Mouse (Mus musculus): ENCODE measurements around the gene Sh2d6. TPM values are rescaled to one million over a fixed set of nuclear protein-coding genes. Genes with fewer than 3 reads are reported as not detected.

Gene Sh2d6
- total and polyA plus RNA-seq, 3 experiments: 0.21 TPM; not detected in 2

DNA sequence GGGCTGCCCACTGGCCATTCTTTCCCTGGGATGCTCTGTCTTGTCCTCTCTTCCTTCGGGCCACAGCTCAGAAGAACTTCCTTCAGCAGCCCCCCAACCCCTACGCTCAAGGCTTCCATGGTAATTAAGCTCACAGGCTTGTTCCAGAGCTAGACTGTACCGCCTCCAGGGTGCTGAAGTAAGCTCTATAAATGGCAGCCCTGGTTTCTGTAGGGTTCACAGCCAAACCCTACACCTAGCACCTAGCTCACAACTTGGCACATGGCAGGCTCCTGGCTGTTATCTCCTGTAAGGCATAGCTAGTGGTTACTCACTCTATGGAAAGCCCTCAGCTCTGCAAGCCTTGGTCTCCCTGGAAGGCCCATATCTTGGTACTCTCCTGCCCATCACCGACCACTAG lies 11.1 kb upstream of the Sh2d6 start:
- peaks cover 10% of the 10 kb centered on the region for H3K4me1 ChIP-seq (ENCODE audit: control insufficient read depth, insufficient read depth, low read length)
- no peak overlapping the region for H3K27ac ChIP-seq
- no peaks in the 10 kb centered on the region for H3K27me3 ChIP-seq (ENCODE audit: control insufficient read depth, insufficient read depth, low read length)
- 80% methylated on average over 4 of the region's 4 CpGs for WGBS
- H3K9ac ChIP-seq (ENCODE audit: low read depth, low read length): no peak overlapping the region
- DNase-seq: no peak
- intact Hi-C loops (cut with DNase I): no loop called here
- no peaks in the 10 kb centered on the region for H3K79me2 ChIP-seq (replicated peaks; ENCODE audit: control insufficient read depth, insufficient read depth, low read length)
- H3K36me3 ChIP-seq (ENCODE audit: control insufficient read depth, insufficient read depth, low read length): no peaks in the 10 kb centered on the region
- no peak overlapping the region for H3K4me3 ChIP-seq
- TF ChIP-seq POLR2A (IDR thresholded peaks at IDR 0.05; ENCODE audit: insufficient read depth, low read depth, low read length) (no peak), EP300 (IDR thresholded peaks at IDR 0.05; ENCODE audit: insufficient read depth, low read depth, low read length) (no peak), CTCF (IDR thresholded peaks at IDR 0.05) (no peak)

GRCm38 (mm10) chr6:72528410-72529151 lies 7.1 kb upstream of the Sh2d6 start:
- intact Hi-C loops (cut with DNase I): loop anchor here (5.0 kb wide), 1 partner anchor 36 kb away; no protein-coding TSS in a partner anchor
- Histone ChIP-seq H3K27ac (peak overlapping the region; percentile 51), H3K9ac (ENCODE audit: low read depth, low read length) (peak overlapping the region; percentile 7; the same call in 1 of the 2 replicates), H3K4me3 (no peak overlapping the region), H3K79me2 (replicated peaks; ENCODE audit: control insufficient read depth, insufficient read depth, low read length) (no peaks in the 10 kb centered on the region), H3K27me3 (ENCODE audit: control insufficient read depth, insufficient read depth, low read length) (no peaks in the 10 kb centered on the region), H3K36me3 (ENCODE audit: control insufficient read depth, insufficient read depth, low read length) (no peaks in the 10 kb centered on the region), H3K4me1 (ENCODE audit: control insufficient read depth, insufficient read depth, low read length) (peaks cover 9% of the 10 kb centered on the region)
- WGBS: 50% methylated on average over 10 of the region's 10 CpGs
- peak; percentile 43 to 56 for DNase-seq
- no peak for TF ChIP-seq CTCF (IDR thresholded peaks at IDR 0.05)
- peak; percentile 98 for TF ChIP-seq EP300 (IDR thresholded peaks at IDR 0.05; ENCODE audit: insufficient read depth, low read depth, low read length)
- peak; percentile 52; the same call in 1 of the 2 replicates for TF ChIP-seq POLR2A (IDR thresholded peaks at IDR 0.05; ENCODE audit: insufficient read depth, low read depth, low read length)

DNA sequence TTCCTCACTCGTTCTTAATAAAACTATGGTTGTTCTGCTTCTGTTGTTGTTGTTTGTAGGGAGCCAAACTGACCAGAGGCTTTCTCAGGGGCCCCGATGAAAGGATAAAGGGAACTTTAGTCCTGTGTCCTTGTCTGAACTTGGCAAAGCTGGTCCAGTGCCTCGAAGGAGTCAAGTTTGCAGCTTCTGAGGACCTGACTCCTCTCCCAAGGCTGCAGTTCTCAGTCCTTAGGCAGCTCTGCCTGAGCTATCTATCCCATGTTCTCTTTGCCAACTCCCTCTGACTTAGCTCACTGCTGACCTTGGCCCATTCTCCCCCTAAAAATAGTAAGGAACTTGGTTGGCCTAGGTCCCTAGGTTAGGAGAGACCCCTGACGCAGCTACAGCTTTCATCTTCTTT lies 5.6 kb upstream of the Sh2d6 start:
- H3K9ac ChIP-seq (ENCODE audit: low read depth, low read length): no peak overlapping the region
- no peaks in the 10 kb centered on the region for H3K79me2 ChIP-seq (replicated peaks; ENCODE audit: control insufficient read depth, insufficient read depth, low read length)
- H3K4me1 ChIP-seq (ENCODE audit: control insufficient read depth, insufficient read depth, low read length): peaks cover 9% of the 10 kb centered on the region
- intact Hi-C loops (cut with DNase I): loop anchor here (5.0 kb wide), 1 partner anchor 35 kb away; no protein-coding TSS in a partner anchor
- TF ChIP-seq EP300 (IDR thresholded peaks at IDR 0.05; ENCODE audit: insufficient read depth, low read depth, low read length) (no peak), CTCF (IDR thresholded peaks at IDR 0.05) (no peak), POLR2A (IDR thresholded peaks at IDR 0.05; ENCODE audit: insufficient read depth, low read depth, low read length) (no peak)
- DNase-seq: no peak
- H3K27me3 ChIP-seq (ENCODE audit: control insufficient read depth, insufficient read depth, low read length): no peaks in the 10 kb centered on the region
- H3K4me3 ChIP-seq: no peak overlapping the region
- no peak overlapping the region for H3K27ac ChIP-seq
- no peaks in the 10 kb centered on the region for H3K36me3 ChIP-seq (ENCODE audit: control insufficient read depth, insufficient read depth, low read length)
- 50% methylated on average over 4 of the region's 4 CpGs for WGBS

DNA sequence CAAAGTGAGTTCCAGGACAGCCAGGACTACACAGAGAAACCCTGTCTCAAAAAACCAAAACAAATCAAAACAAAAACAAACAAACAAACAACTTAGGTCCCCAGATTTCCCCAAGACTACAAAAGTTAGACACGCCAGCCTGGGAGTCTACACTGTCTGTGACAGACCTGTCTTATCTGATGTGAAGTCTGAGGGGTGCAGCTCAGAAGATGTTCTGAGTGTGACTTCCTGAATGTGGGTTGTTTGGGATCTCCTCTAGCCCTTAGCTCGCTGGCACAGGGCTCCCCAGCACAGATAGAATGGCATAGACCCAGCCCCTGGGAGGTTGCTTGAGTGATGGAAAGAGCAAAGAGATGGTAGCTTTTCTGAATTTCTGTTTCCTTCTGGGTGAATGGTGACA lies 2.7 kb upstream of the Sh2d6 start:
- TF ChIP-seq EP300 (IDR thresholded peaks at IDR 0.05; ENCODE audit: insufficient read depth, low read depth, low read length) (no peak), POLR2A (IDR thresholded peaks at IDR 0.05; ENCODE audit: insufficient read depth, low read depth, low read length) (no peak), CTCF (IDR thresholded peaks at IDR 0.05) (no peak)
- H3K79me2 ChIP-seq (replicated peaks; ENCODE audit: control insufficient read depth, insufficient read depth, low read length): no peaks in the 10 kb centered on the region
- H3K27ac ChIP-seq: no peak overlapping the region
- no peak overlapping the region for H3K9ac ChIP-seq (ENCODE audit: low read depth, low read length)
- DNase-seq: no peak
- H3K27me3 ChIP-seq (ENCODE audit: control insufficient read depth, insufficient read depth, low read length): no peaks in the 10 kb centered on the region
- H3K4me1 ChIP-seq (ENCODE audit: control insufficient read depth, insufficient read depth, low read length): peaks cover 14% of the 10 kb centered on the region
- no peaks in the 10 kb centered on the region; the same call in 1 of the 2 replicates for H3K36me3 ChIP-seq (ENCODE audit: control insufficient read depth, insufficient read depth, low read length)
- intact Hi-C loops (cut with DNase I): no loop called here
- H3K4me3 ChIP-seq: no peak overlapping the region
- WGBS: 88% methylated on average over 2 of the region's 2 CpGs

GRCm38 (mm10) chr6:72523222-72523621 lies 1.7 kb upstream of the Sh2d6 start:
- H3K9ac ChIP-seq (ENCODE audit: low read depth, low read length): no peak overlapping the region
- intact Hi-C loops (cut with DNase I): no loop called here
- TF ChIP-seq EP300 (IDR thresholded peaks at IDR 0.05; ENCODE audit: insufficient read depth, low read depth, low read length) (no peak), POLR2A (IDR thresholded peaks at IDR 0.05; ENCODE audit: insufficient read depth, low read depth, low read length) (no peak), CTCF (IDR thresholded peaks at IDR 0.05) (no peak)
- 82% methylated on average over 4 of the region's 4 CpGs for WGBS
- H3K4me1 ChIP-seq (ENCODE audit: control insufficient read depth, insufficient read depth, low read length): peaks cover 8% of the 10 kb centered on the region
- no peak overlapping the region for H3K27ac ChIP-seq
- DNase-seq: no peak
- no peak overlapping the region for H3K4me3 ChIP-seq
- no peaks in the 10 kb centered on the region for H3K79me2 ChIP-seq (replicated peaks; ENCODE audit: control insufficient read depth, insufficient read depth, low read length)
- no peaks in the 10 kb centered on the region for H3K27me3 ChIP-seq (ENCODE audit: control insufficient read depth, insufficient read depth, low read length)
- H3K36me3 ChIP-seq (ENCODE audit: control insufficient read depth, insufficient read depth, low read length): no peaks in the 10 kb centered on the region; the same call in 1 of the 2 replicates

- H3K36me3 ChIP-seq (ENCODE audit: control insufficient read depth, insufficient read depth, low read length): no peaks in the 10 kb centered on the region; the same call in 1 of the 2 replicates
- WGBS: 61% methylated on average over 5 of the region's 5 CpGs
- no peak overlapping the region for H3K27ac ChIP-seq
- no peak for TF ChIP-seq CTCF (IDR thresholded peaks at IDR 0.05)
- no peak overlapping the region for H3K9ac ChIP-seq (ENCODE audit: low read depth, low read length)
- no peak for DNase-seq
- intact Hi-C loops (cut with DNase I): no loop called here
- no peaks in the 10 kb centered on the region for H3K27me3 ChIP-seq (ENCODE audit: control insufficient read depth, insufficient read depth, low read length)
- H3K4me1 ChIP-seq (ENCODE audit: control insufficient read depth, insufficient read depth, low read length): peaks cover 5% of the 10 kb centered on the region
- H3K79me2 ChIP-seq (replicated peaks; ENCODE audit: control insufficient read depth, insufficient read depth, low read length): no peaks in the 10 kb centered on the region
- no peak overlapping the region for H3K4me3 ChIP-seq
These were observed 781 bp upstream of the Sh2d6 start for GRCm38 (mm10) chr6:72522288-72522687.
